Mouse (Mus musculus) myocyte (in vitro differentiated cells): ENCODE results near the gene Lrrc40. TPM values are rescaled to one million over a fixed set of nuclear protein-coding genes. Genes with fewer than 3 reads are reported as not detected.

Experiments used
- H3K27me3 ChIP-seq: one replicate; pipeline ENCODE4 v1.6.1; 2011; ENCODE audit not compliant: control insufficient read depth, insufficient read depth, insufficient read length
- H3K36me3 ChIP-seq: one replicate; pipeline ENCODE4 v1.6.1; 2011; ENCODE audit not compliant: control insufficient read depth, insufficient read depth
- H3K4me2 ChIP-seq: one replicate; pipeline ENCODE4 v1.6.1; 2011; ENCODE audit warnings: low read depth, control low read depth
- H3K4me3 ChIP-seq: one replicate; pipeline ENCODE4 v1.5.1; 2011; ENCODE audit warnings: mild to moderate bottlenecking, control low read depth, moderate library complexity
- H3K79me2 ChIP-seq: one replicate; pipeline ENCODE4 v1.6.1; 2011; ENCODE audit not compliant: control insufficient read depth, insufficient read depth
- H3ac ChIP-seq: one replicate; pipeline ENCODE4 v1.6.1; 2011; ENCODE audit not compliant: control insufficient read depth, insufficient read length
- CEBPB ChIP-seq: IDR thresholded peaks from 2 replicates; pipeline ENCODE4 v1.6.1; 2011; ENCODE audit warnings: mild to moderate bottlenecking, moderate library complexity; ENCODE audit not compliant: poor library complexity, insufficient read depth, severe bottlenecking
- E2F4 ChIP-seq: IDR thresholded peaks from one replicate; pipeline ENCODE4 v1.6.1; 2011; ENCODE audit warnings: mild to moderate bottlenecking, control low read depth, moderate library complexity; ENCODE audit not compliant: insufficient read depth
- MAX ChIP-seq: IDR thresholded peaks from one replicate; pipeline ENCODE4 v1.6.1; 2011; ENCODE audit warnings: low read depth, mild to moderate bottlenecking, control low read depth
- MYOD1 ChIP-seq, 3 experiments: IDR thresholded peaks; one replicate each; pipeline ENCODE4 v1.6.1; 2011; ENCODE audit warnings: control low read depth in 2 of 3, low read depth in 2 of 3, mild to moderate bottlenecking in 2 of 3, moderate library complexity in 1 of 3; ENCODE audit not compliant: insufficient read length in 2 of 3, control insufficient read depth in 1 of 3
- MYOG ChIP-seq, 3 experiments: IDR thresholded peaks; one replicate each; pipeline ENCODE4 v1.6.1; 2011; ENCODE audit warnings: control low read depth in 2 of 3, low read depth in 2 of 3, mild to moderate bottlenecking in 2 of 3; ENCODE audit not compliant: insufficient read length in 2 of 3, control insufficient read depth in 1 of 3, insufficient read depth in 1 of 3
- POLR2A ChIP-seq: IDR thresholded peaks from one replicate; pipeline ENCODE4 v1.6.1; 2011; ENCODE audit warnings: low read depth, mild to moderate bottlenecking, control low read depth, moderate library complexity; ENCODE audit not compliant: insufficient read length
- POLR2AphosphoS2 ChIP-seq: IDR thresholded peaks from one replicate; pipeline ENCODE4 v1.6.1; 2011; ENCODE audit warnings: low read depth, control low read depth; ENCODE audit not compliant: insufficient read length
- REST ChIP-seq: IDR thresholded peaks from one replicate; pipeline ENCODE4 v1.6.1; 2011; ENCODE audit warnings: mild to moderate bottlenecking, control low read depth, moderate library complexity; ENCODE audit not compliant: insufficient read depth, insufficient read length
- SRF ChIP-seq: IDR thresholded peaks from one replicate; pipeline ENCODE4 v1.6.1; 2011; ENCODE audit warnings: low read depth; ENCODE audit not compliant: control insufficient read depth, insufficient read length
- TCF12 ChIP-seq: IDR thresholded peaks from one replicate; pipeline ENCODE4 v1.6.1; 2011; ENCODE audit warnings: mild to moderate bottlenecking, control low read depth; ENCODE audit not compliant: poor library complexity, insufficient read depth, severe bottlenecking
- TCF3 ChIP-seq: IDR thresholded peaks from one replicate; pipeline ENCODE4 v1.6.1; 2011; ENCODE audit warnings: low read depth, control low read depth; ENCODE audit not compliant: insufficient read length
- USF1 ChIP-seq: IDR thresholded peaks from one replicate; pipeline ENCODE4 v1.6.1; 2011; ENCODE audit warnings: low read depth, mild to moderate bottlenecking, control low read depth, moderate library complexity
- polyA plus RNA-seq: library from polyadenylated mRNA; unstranded; fragments of >200 nt; fragmentation: generic; extraction: Trizol; gene quantifications from one replicate; pipeline ENCODE4 v1.2.1, GENCODE M21; 2012; ENCODE audit warnings: missing spikeins

The Lrrc40 gene
- polyA plus RNA-seq, 1 experiment = 6.4 TPM

- TF ChIP-seq REST (no peak), E2F4 (no peak), CEBPB (no peak), TCF3 (no peak), USF1 (no peak), MYOG (IDR thresholded peaks at IDR 0.05; ENCODE audit: control insufficient read depth in 1 of 3, insufficient read depth in 1 of 3, insufficient read length in 2 of 3, low read depth in 2 of 3) (no peak), MYOD1 (IDR thresholded peaks at IDR 0.05; ENCODE audit: control insufficient read depth in 1 of 3, insufficient read length in 2 of 3, low read depth in 2 of 3) (no peak), MAX (no peak), POLR2A (no peak), TCF12 (no peak), SRF (no peak), POLR2AphosphoS2 (no peak)
- no peaks in the 10 kb centered on the region for H3K27me3 ChIP-seq
- H3K4me2 ChIP-seq = no peak overlapping the region
- H3K4me3 ChIP-seq = no peak overlapping the region
- peaks cover 11% of the 10 kb centered on the region for H3K36me3 ChIP-seq
- no peaks in the 10 kb centered on the region for H3K79me2 ChIP-seq
- H3ac ChIP-seq = no peak overlapping the region
Observed at GRCm38 (mm10) chr3:158049508-158049907, 13.0 kb downstream of the Lrrc40 start.

GRCm38 (mm10) chr3:158060621-158061291 lies 24.3 kb downstream of the Lrrc40 start:
- no peak for TF ChIP-seq TCF12
- TF ChIP-seq USF1 = no peak
- no peak for TF ChIP-seq MYOD1 (IDR thresholded peaks at IDR 0.05; ENCODE audit: control insufficient read depth in 1 of 3, insufficient read length in 2 of 3, low read depth in 2 of 3)
- no peak for TF ChIP-seq TCF3
- TF ChIP-seq SRF = no peak
- no peak for TF ChIP-seq REST
- TF ChIP-seq POLR2A = no peak
- TF ChIP-seq E2F4 = no peak
- TF ChIP-seq MYOG (IDR thresholded peaks at IDR 0.05; ENCODE audit: control insufficient read depth in 1 of 3, insufficient read depth in 1 of 3, insufficient read length in 2 of 3, low read depth in 2 of 3) = no peak
- no peak for TF ChIP-seq CEBPB
- TF ChIP-seq MAX = no peak
- TF ChIP-seq POLR2AphosphoS2 = no peak
- Histone ChIP-seq H3ac (no peak overlapping the region), H3K36me3 (peaks cover 35% of the 10 kb centered on the region), H3K4me3 (no peak overlapping the region), H3K27me3 (no peaks in the 10 kb centered on the region), H3K79me2 (no peaks in the 10 kb centered on the region), H3K4me2 (no peak overlapping the region)

GRCm38 (mm10) chr3:158061811-158062523 lies 25.5 kb downstream of the Lrrc40 start:
- Histone ChIP-seq H3K27me3 (no peaks in the 10 kb centered on the region), H3K36me3 (peaks cover 23% of the 10 kb centered on the region)

GRCm38 (mm10) chr3:158065256-158065655 lies 28.8 kb downstream of the Lrrc40 start:
- no peaks in the 10 kb centered on the region for H3K79me2 ChIP-seq
- H3K4me2 ChIP-seq = no peak overlapping the region
- H3K36me3 ChIP-seq = peaks cover 6% of the 10 kb centered on the region
- no peak overlapping the region for H3ac ChIP-seq
- TF ChIP-seq POLR2AphosphoS2 = no peak
- no peak for TF ChIP-seq USF1
- no peak for TF ChIP-seq CEBPB
- TF ChIP-seq SRF = no peak
- TF ChIP-seq MAX = no peak
- no peak for TF ChIP-seq MYOG (IDR thresholded peaks at IDR 0.05; ENCODE audit: control insufficient read depth in 1 of 3, insufficient read depth in 1 of 3, insufficient read length in 2 of 3, low read depth in 2 of 3)
- TF ChIP-seq E2F4 = no peak
- no peak for TF ChIP-seq REST
- TF ChIP-seq MYOD1 (IDR thresholded peaks at IDR 0.05; ENCODE audit: control insufficient read depth in 1 of 3, insufficient read length in 2 of 3, low read depth in 2 of 3) = no peak
- TF ChIP-seq TCF3 = no peak
- TF ChIP-seq POLR2A = no peak
- no peak for TF ChIP-seq TCF12
- no peaks in the 10 kb centered on the region for H3K27me3 ChIP-seq
- no peak overlapping the region for H3K4me3 ChIP-seq

More at GRCm38 (mm10) chr3:158061811-158062523, 25.5 kb downstream of the Lrrc40 start:
- no peak overlapping the region for H3K4me3 ChIP-seq
- H3ac ChIP-seq = no peak overlapping the region
- no peak overlapping the region for H3K4me2 ChIP-seq
- no peaks in the 10 kb centered on the region for H3K79me2 ChIP-seq
- TF ChIP-seq CEBPB (0 out of 2 replicates have a peak, but pooled peaks have one; percentile 37), SRF (no peak)

- TF ChIP-seq MAX (no peak), MYOD1 (IDR thresholded peaks at IDR 0.05; ENCODE audit: control insufficient read depth in 1 of 3, insufficient read length in 2 of 3, low read depth in 2 of 3) (peak in 2 of 3 experiments; percentile 31 to 53)
- H3K36me3 ChIP-seq = peaks cover 3% of the 10 kb centered on the region
- no peak overlapping the region for H3K4me2 ChIP-seq
- no peak overlapping the region for H3K4me3 ChIP-seq
- H3ac ChIP-seq = no peak overlapping the region
- H3K79me2 ChIP-seq = no peaks in the 10 kb centered on the region
- no peaks in the 10 kb centered on the region for H3K27me3 ChIP-seq
Observed at GRCm38 (mm10) chr3:158067916-158068315, 31.5 kb downstream of the Lrrc40 start.
